Mouse (Mus musculus): ENCODE data around the gene Amn1. TPM values are rescaled to one million over a fixed set of nuclear protein-coding genes. Genes with fewer than 3 reads are reported as not detected.
"Not testable (repeated sequence)": the region's sequence is repeated elsewhere in the genome, so short reads cannot be mapped to it uniquely, and the experiment has no call there.

The Amn1 gene
- total RNA-seq, 2 experiments from 2014 or later, result 13.6 to 15.8 TPM

GRCm38 (mm10) chr6:149155031-149155841 lies 33.3 kb downstream of the Amn1 start:
- DNase-seq (ENCODE audit: low spot score in 2 of 2), result no peak

DNA sequence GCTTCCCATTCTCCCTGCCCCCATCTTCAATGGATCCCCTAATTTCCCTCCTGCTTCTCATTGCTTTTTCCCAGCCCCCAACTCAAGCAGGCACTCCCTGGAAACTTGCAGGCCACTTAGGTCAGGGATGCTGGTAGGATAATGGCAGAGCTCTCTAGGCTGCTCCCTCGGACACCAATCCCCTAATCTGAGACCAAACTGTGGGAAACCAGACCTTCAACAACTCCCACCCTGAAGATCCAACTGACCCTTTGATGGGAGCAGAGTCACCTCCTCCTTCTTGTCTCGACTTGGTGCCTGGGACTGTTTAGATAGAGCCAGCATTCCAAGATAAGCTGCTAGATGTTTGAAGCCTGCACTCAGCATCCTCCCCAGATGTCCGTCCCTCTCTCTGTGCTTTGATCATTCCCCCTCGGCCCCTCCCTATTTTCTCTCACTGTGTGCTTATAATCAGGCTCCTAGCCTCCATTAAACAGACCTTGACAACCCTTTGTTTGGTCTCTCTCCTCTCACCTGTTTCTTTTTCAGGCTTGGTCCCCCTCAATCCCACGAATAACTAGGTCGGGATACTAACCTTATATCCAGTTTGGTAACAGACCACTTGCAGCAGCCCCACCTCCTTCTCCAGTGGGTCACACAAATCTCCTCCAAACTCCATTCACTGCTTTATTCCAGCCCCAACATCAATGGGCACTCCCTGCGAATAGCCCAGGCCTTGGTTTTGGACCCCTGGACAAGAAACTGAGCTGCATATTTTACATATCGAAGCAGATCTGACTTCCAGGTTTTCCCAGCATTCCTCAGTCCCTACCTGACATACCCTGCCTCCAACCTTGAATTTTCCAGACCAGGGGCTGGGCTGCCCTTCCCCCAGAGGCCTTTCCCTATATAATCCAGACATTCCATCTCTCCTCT lies 34.1 kb downstream of the Amn1 start:
- DNase-seq (ENCODE audit: low spot score in 2 of 2), result no peak

- no peak for DNase-seq (ENCODE audit: low spot score in 2 of 2)
These were observed 34.9 kb downstream of the Amn1 start for GRCm38 (mm10) chr6:149153473-149154115.

DNA sequence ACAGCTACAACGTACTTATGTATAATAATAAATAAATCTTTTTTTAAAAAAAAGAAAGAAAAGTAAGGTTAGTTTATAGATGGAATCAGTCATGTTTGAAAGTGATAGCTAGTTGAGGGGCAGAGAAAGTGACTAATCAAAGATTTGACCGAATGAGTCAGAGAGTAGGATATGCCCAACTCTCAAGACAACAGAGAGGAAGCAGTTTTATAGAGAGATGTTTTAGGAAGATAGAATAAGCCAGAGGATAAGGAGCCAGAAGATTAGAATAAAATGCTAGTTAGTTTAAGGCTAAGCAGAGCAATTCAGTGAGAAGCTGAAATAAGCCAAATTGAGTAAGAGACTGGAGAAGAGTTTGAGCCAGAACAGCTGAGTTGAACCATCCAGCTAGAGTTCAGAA lies 36.4 kb downstream of the Amn1 start:
- DNase-seq (ENCODE audit: low spot score in 2 of 2), result no peak

- DNase-seq (ENCODE audit: low spot score in 2 of 2), result no peak
These were observed 39.9 kb downstream of the Amn1 start for GRCm38 (mm10) chr6:149148436-149149229.

DNA sequence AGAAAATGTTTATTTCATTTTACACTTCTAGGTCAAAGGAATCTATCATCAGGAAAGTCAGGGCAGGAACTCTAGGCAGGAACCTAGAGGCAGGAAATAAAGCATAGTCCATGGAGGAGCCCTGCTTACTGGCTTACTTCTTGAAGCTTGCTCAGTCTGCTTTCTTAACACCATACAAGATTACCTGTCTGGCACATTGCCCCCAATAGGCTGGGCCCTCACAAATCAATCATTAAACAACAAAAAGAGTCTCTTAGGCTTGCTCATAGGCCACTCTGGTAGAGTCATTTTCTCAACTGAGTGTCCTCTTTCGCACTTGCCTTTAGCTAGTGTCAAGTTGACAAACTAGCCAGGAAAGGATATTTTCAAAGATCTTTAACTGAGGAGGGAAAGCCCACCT lies 43.4 kb downstream of the Amn1 start:
- DNase-seq (ENCODE audit: low spot score in 2 of 2), result no peak

DNA sequence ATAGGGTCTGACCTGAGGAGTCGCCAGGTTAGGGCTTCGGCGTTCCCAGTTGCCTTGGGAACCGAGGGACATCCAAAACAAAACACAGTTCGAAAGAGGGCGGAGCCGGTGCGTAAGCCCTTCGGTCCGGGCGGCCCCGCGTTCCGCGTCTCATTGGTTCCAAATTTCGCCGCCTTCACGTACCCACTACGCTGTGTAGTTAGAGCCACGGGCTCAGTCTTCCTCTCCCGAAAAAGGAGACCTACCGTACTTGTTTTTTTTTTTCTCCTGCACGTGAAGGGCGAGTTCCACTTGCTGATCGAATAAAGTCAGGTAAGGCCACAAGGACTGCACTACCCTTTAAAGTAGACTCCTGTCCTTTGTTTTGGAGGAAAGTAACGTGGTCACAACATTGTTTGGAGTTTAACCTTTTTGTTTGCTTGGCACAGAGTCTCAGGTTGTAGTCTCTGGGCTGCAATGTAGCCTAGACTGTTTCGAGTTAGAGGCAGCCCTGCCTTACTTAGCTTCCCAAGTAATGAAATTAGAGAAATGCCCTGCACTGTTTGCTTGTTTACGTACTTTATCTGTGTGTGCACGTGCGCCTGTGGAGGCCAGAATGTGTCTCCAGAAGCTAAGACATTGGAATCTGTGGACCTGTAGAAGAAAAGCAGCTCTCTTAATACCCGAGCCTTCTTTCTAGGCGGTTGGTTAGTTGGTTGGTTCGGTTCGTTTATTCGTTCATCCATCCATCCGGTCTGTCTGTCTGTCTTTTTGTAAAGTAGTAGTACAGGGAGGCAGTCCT lies 46.9 kb downstream of the Amn1 start:
- peak; percentile 66 to 84 for DNase-seq (ENCODE audit: low spot score in 2 of 2)

DNA sequence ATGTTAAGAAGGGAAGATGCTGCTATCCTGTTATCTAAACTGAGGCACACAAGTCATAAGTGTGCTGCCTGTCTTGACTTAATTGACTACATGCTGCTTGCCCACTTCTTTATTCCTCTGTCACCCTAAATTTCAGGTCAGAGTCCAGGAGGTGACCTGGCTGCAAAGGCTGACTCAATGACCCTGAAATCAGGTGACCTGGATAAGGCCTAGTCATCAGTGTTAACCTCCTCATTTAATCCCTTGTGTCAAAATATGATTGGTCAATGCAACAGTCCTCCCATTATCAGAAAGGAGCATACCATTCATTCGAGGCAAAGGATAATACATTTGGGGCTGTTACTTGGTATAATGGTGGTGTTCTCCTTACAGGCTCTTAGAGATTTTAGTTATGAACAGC lies 49.0 kb downstream of the Amn1 start, which contains the start of gene Etfbkmt:
TSS of gene Etfbkmt (plus strand) at position 379 of the 400 bp plus-strand sequence.
- no peak for DNase-seq (ENCODE audit: low spot score in 2 of 2)

GRCm38 (mm10) chr6:149139011-149139410 lies 49.5 kb downstream of the Amn1 start:
- no peak for DNase-seq (ENCODE audit: low spot score in 2 of 2)

DNA sequence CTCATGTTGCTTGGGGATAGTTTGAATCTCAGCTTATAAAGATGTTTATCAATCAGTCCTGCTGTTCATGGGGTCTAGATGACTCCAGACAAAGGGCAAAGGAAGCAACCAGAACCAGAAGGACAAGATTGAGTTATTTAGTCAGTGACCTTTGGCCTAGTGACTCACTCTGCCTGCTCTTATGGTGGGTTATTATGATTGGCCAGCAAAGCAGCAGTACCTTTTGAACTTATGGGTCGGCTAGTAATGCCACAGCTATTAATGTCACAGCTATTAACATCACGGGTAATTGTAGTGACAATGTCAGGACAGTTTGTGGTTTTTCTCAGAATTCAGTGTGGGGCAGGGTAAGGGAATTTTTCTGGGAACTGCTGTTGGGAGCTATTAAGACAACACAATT lies 50.6 kb downstream of the Amn1 start:
- no peak for DNase-seq (ENCODE audit: low spot score in 2 of 2)

DNA sequence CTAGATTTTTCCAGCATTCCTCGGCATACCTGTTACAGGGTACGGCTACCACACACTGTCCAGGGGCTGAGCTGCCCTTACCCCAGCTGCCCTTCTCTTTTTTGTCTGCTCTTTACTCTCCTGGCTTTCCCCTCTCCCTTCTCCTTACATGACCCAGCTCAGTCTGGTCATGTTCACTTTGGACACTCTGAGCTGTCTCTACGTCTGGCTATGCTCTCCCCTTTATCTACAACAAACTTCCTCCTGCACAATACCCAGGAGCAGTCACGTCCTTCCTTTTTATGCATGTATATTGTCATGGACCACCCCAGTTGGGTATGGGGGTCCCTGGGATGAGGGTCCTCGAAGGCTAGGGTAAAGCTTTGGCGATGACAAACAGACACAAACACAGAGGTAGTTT lies 52.9 kb downstream of the Amn1 start:
- no peak for DNase-seq (ENCODE audit: low spot score in 2 of 2)

- DNase-seq (ENCODE audit: low spot score in 2 of 2), result no peak
These were observed 53.9 kb downstream of the Amn1 start for GRCm38 (mm10) chr6:149134391-149135150.

DNA sequence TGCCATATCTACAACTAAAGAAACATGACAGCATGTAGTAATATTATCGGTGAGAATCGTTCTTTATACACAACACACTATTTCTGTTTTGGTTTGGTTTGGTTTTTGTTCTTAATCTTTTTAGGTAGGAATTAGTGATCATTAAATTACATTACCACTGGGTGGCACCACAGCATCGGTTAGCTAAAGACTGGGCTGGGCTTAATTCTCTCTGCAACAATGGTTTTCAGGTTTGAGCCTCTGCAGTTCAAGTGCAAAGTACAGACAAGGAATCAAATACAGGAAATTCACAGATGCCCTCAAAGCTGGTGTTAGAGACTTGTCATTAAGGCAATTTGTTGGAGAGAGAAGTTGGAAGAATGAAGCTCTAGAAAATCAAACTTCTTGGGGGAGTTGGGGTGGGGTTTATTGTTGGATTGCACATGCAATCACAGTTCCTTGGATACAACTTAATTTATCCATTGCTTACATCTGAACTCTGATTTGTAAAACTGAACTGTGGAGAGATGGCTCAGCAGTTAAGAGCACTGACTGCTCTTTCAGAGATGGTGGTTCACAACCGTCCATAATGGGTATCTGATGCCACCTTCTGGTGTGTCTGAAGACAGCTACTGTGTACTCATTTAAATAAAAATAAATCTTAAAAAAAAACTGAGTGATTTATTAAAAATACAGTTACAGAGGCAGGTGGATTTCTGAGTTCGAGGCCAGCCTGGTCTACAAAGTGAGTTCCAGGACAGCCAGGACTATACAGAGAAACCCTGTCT lies 56.0 kb downstream of the Amn1 start:
- DNase-seq (ENCODE audit: low spot score in 2 of 2), result peak in 1 of 2 experiments; percentile 20

DNA sequence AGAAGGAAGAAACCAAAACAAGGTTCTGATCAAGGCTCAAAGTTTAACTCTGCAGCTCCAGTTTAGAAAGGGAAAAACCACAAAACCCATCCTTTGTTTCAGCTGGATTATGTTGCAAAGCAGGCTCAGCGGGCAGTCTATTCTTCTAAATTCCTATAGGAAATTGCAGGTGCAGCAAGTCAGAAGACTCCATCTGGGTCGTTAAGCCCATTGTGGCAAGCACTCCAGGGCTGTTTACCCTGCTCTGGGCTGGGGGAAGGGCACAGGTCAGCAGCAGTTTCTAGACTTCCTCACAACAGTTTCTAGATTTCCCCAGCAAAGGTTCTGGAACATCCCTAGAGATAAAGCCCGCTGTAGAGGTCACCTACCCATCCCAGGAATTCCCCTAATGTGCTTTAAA lies 57.4 kb downstream of the Amn1 start:
- no peak for DNase-seq (ENCODE audit: low spot score in 2 of 2)

GRCm38 (mm10) chr6:149129870-149130269 lies 58.6 kb downstream of the Amn1 start, which contains the start of gene Gm10203:
Gene Gm10203, plus strand, starts transcription at chr6:149130170.
- DNase-seq (ENCODE audit: low spot score in 2 of 2), result not testable (repeated sequence)

DNA sequence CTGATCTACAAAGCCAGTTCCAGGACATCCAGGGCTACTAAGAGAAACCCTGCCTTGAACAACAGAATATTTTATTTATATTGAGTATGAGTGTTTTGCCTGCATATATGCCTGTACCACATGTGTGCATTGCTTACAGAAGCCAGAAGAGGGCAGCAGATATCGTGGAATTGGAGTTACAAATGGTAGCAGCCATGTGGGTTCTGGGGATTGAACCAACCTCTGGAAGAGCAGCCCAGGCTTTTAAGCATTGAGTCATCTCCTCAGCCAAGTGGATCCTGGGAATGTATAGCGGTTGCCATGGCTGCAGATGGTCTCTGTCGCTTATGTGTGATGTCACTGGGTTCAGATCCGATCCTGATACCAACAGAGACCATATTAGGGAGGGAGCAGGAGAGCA lies 61.8 kb downstream of the Amn1 start:
- peak in 1 of 2 experiments; percentile 20 for DNase-seq (ENCODE audit: low spot score in 2 of 2)

GRCm38 (mm10) chr6:149123042-149123441 lies 65.5 kb downstream of the Amn1 start:
- no peak for DNase-seq (ENCODE audit: low spot score in 2 of 2)

DNA sequence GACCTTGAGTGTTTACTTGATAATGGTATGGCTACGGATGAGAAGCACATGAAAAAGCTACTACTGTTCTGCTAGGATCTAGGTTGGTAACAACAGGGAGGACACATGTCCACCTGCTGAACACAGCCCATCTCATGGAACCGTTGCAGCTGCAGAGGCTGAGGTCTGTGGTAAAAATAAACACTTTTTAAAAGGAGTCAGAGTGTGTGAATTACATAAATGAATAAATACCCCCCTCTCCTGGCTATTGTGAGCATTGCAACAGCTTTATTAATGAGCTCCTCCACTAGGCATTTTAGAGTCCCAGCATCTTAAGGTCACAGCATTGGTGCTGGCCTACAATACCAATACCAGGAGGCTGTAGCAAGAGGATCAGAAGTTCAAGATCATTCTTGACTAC lies 68.7 kb downstream of the Amn1 start:
- peak; percentile 18 to 52 for DNase-seq (ENCODE audit: low spot score in 2 of 2)
